Mouse (Mus musculus) heart, adult 2 months (tissue): ENCODE measurements at regions not wholly inside any gene's neighbourhood (a gene's known extent, or its start where the extent isn't known, plus 50 kb on each side); places are given as distances from the start of the nearest gene placed in this dataset.

Experiments
- CTCF ChIP-seq: fragments of 200-600 bp; IDR thresholded peaks from 2 replicates; pipeline ENCODE4 v1.8.1; 2022; ENCODE audit warnings: antibody characterized with exemption, mild to moderate bottlenecking, moderate library complexity
- EP300 ChIP-seq: fragments of 200-500 bp; IDR thresholded peaks from 2 replicates; pipeline ENCODE4 v1.6.1; 2011; ENCODE audit warnings: low read depth, low read length, control low read depth; ENCODE audit not compliant: insufficient read depth
- POLR2A ChIP-seq: fragments of 200-500 bp; IDR thresholded peaks from 2 replicates; pipeline ENCODE4 v1.6.1; 2011; ENCODE audit warnings: mild to moderate bottlenecking, low read depth, low read length, control low read depth; ENCODE audit not compliant: insufficient read depth

- TF ChIP-seq CTCF (no peak), EP300 (no peak), POLR2A (no peak)
These were observed 837.3 kb downstream of the Prdm13 start for GRCm38 (mm10) chr4:20848424-20848823.
